Mouse (Mus musculus) MEL (cell line): ENCODE measurements around the gene Bet1l. TPM values are rescaled to one million over a fixed set of nuclear protein-coding genes. Genes with fewer than 3 reads are reported as not detected.

Source experiments
- DNase-seq: peaks from one replicate; pipeline ENCODE4 v3.0.0; 2011; ENCODE audit warnings: low read depth, low spot score
- H3K27ac ChIP-seq: 2 replicates; pipeline ENCODE4 v1.5.1; 2012; ENCODE audit warnings: low read depth, mild to moderate bottlenecking, control low read depth, low read length, moderate library complexity; ENCODE audit not compliant: control insufficient read depth
- H3K27me3 ChIP-seq, 2 experiments: fragments of 150-350 bp in 1 of 2; sonication (generic) in 1 of 2; 2 replicates each; pipeline ENCODE4 v1.6.1; 2012; ENCODE audit warnings: low read length in 2 of 2, mild to moderate bottlenecking in 2 of 2, improper control_type of control experiment in 1 of 2, moderate library complexity in 1 of 2; ENCODE audit not compliant: insufficient read depth in 2 of 2, control insufficient read depth in 1 of 2
- H3K36me3 ChIP-seq, 2 experiments: 2 replicates each; pipeline ENCODE4 v1.6.1; 2012 to 2014; ENCODE audit warnings: low read length in 2 of 2, improper control_type of control experiment in 1 of 2, inconsistent platforms in 1 of 2, mild to moderate bottlenecking in 1 of 2; ENCODE audit not compliant: insufficient read depth in 2 of 2, control insufficient read depth in 1 of 2
- H3K4me1 ChIP-seq, 2 experiments: fragments of 150-350 bp in 1 of 2; sonication (generic) in 1 of 2; 2 replicates each; pipeline ENCODE4 v1.6.1; 2012; ENCODE audit warnings: low read length in 2 of 2, improper control_type of control experiment in 1 of 2, mild to moderate bottlenecking in 1 of 2; ENCODE audit not compliant: insufficient read depth in 2 of 2, control insufficient read depth in 1 of 2
- H3K4me3 ChIP-seq, 2 experiments: fragments of 150-350 bp in 1 of 2; sonication (generic) in 1 of 2; 2 replicates each; pipeline ENCODE4 v1.5.1; 2012; ENCODE audit warnings: low read depth in 2 of 2, low read length in 2 of 2, mild to moderate bottlenecking in 2 of 2, moderate library complexity in 2 of 2, control low read depth in 1 of 2, improper control_type of control experiment in 1 of 2; ENCODE audit not compliant: control insufficient read depth in 1 of 2, insufficient read depth in 1 of 2
- H3K79me2 ChIP-seq: 2 replicates; pipeline ENCODE4 v1.6.1; 2012; ENCODE audit warnings: mild to moderate bottlenecking, low read length, moderate library complexity; ENCODE audit not compliant: control insufficient read depth, poor library complexity, insufficient read depth
- H3K9ac ChIP-seq: 2 replicates; pipeline ENCODE4 v1.6.1; 2012; ENCODE audit warnings: low read depth, mild to moderate bottlenecking, control low read depth, low read length, moderate library complexity; ENCODE audit not compliant: control insufficient read depth, poor library complexity, severe bottlenecking
- H3K9me3 ChIP-seq: fragments of 150-350 bp; sonication (generic); replicated peaks from 2 replicates; pipeline ENCODE4 v1.6.1; 2012; ENCODE audit warnings: mild to moderate bottlenecking, low read length, improper control_type of control experiment, moderate library complexity; ENCODE audit not compliant: insufficient read depth
- BHLHE40 ChIP-seq: IDR thresholded peaks from 2 replicates; pipeline ENCODE4 v1.6.1; 2012; ENCODE audit warnings: low read depth, mild to moderate bottlenecking, inconsistent platforms, low read length, improper control_type of control experiment, borderline replicate concordance
- CHD1 ChIP-seq: IDR thresholded peaks from 2 replicates; pipeline ENCODE4 v1.6.1; 2012; ENCODE audit warnings: low read depth, mild to moderate bottlenecking, inconsistent platforms, low read length, improper control_type of control experiment
- CHD2 ChIP-seq: IDR thresholded peaks from 2 replicates; pipeline ENCODE4 v1.6.1; 2011; ENCODE audit warnings: low read length, improper control_type of control experiment
- CTCF ChIP-seq, 3 experiments: IDR thresholded peaks in 2 of 3; conservative IDR thresholded peaks in 1 of 3; 2 replicates each; pipeline ENCODE4 v1.5.1; 2011 to 2012; ENCODE audit warnings: low read length in 3 of 3, low read depth in 2 of 3, mild to moderate bottlenecking in 2 of 3, improper control_type of control experiment in 1 of 3, inconsistent platforms in 1 of 3, mixed read lengths in 1 of 3, moderate library complexity in 1 of 3; ENCODE audit not compliant: control insufficient read depth in 1 of 3, insufficient read depth in 1 of 3, poor library complexity in 1 of 3, severe bottlenecking in 1 of 3
- ELF1 ChIP-seq: IDR thresholded peaks from 2 replicates; pipeline ENCODE4 v1.6.1; 2014; ENCODE audit warnings: low read depth, mild to moderate bottlenecking, inconsistent platforms, low read length, improper control_type of control experiment, moderate library complexity
- GATA1 ChIP-seq: IDR thresholded peaks from 2 replicates; pipeline ENCODE4 v1.6.1; 2011; ENCODE audit warnings: low read depth, low read length, improper control_type of control experiment
- MAFK ChIP-seq: IDR thresholded peaks from 2 replicates; pipeline ENCODE4 v1.6.1; 2011; ENCODE audit warnings: low read depth, mild to moderate bottlenecking, low read length, improper control_type of control experiment, borderline replicate concordance
- MAX ChIP-seq: IDR thresholded peaks from 2 replicates; pipeline ENCODE4 v1.6.1; 2011; ENCODE audit warnings: low read length, improper control_type of control experiment
- MEF2A ChIP-seq: IDR thresholded peaks from 2 replicates; pipeline ENCODE4 v1.6.1; 2014; ENCODE audit warnings: low read depth, mild to moderate bottlenecking, inconsistent platforms, low read length, improper control_type of control experiment; ENCODE audit not compliant: poor library complexity, insufficient replicate concordance, severe bottlenecking; ENCODE audit errors: extremely low read depth
- MXI1 ChIP-seq: IDR thresholded peaks from 2 replicates; pipeline ENCODE4 v1.6.1; 2011; ENCODE audit warnings: mild to moderate bottlenecking, low read depth, low read length, improper control_type of control experiment
- POLR2AphosphoS5 ChIP-seq: IDR thresholded peaks from 2 replicates; pipeline ENCODE4 v1.6.1; 2012; ENCODE audit warnings: low read depth, borderline replicate concordance, mild to moderate bottlenecking, inconsistent platforms, low read length, moderate library complexity, mixed read lengths
- RAD21 ChIP-seq: IDR thresholded peaks from 2 replicates; pipeline ENCODE4 v1.6.1; 2011; ENCODE audit warnings: mild to moderate bottlenecking, low read depth, low read length, improper control_type of control experiment
- RCOR1 ChIP-seq: IDR thresholded peaks from 2 replicates; pipeline ENCODE4 v1.6.1; 2012; ENCODE audit warnings: low read depth, mild to moderate bottlenecking, inconsistent platforms, low read length, improper control_type of control experiment
- SIN3A ChIP-seq: IDR thresholded peaks from 2 replicates; pipeline ENCODE4 v1.6.1; 2012; ENCODE audit warnings: low read length, improper control_type of control experiment, inconsistent platforms
- TAL1 ChIP-seq: IDR thresholded peaks from 2 replicates; pipeline ENCODE4 v1.6.1; 2012; ENCODE audit warnings: mild to moderate bottlenecking, inconsistent platforms, low read length, moderate library complexity, mixed read lengths
- TBP ChIP-seq: IDR thresholded peaks from 2 replicates; pipeline ENCODE4 v1.8.0; 2011; ENCODE audit warnings: low read depth, low read length, improper control_type of control experiment
- UBTF ChIP-seq: IDR thresholded peaks from 2 replicates; pipeline ENCODE4 v1.6.1; 2012; ENCODE audit warnings: low read depth, mild to moderate bottlenecking, inconsistent platforms, low read length, improper control_type of control experiment, moderate library complexity, borderline replicate concordance; ENCODE audit not compliant: insufficient read depth
- USF2 ChIP-seq, 2 experiments: IDR thresholded peaks; 2 replicates each; pipeline ENCODE4 v1.6.1; 2011 to 2012; ENCODE audit warnings: improper control_type of control experiment in 2 of 2, low read length in 2 of 2, borderline replicate concordance in 1 of 2, inconsistent platforms in 1 of 2, low read depth in 1 of 2, mild to moderate bottlenecking in 1 of 2; ENCODE audit not compliant: insufficient read depth in 1 of 2
- ZMIZ1 ChIP-seq: IDR thresholded peaks from 2 replicates; pipeline ENCODE4 v1.6.1; 2012; ENCODE audit warnings: low read depth, mild to moderate bottlenecking, inconsistent platforms, low read length, improper control_type of control experiment, moderate library complexity
- ZNF384 ChIP-seq: IDR thresholded peaks from 2 replicates; pipeline ENCODE4 v1.6.1; 2012; ENCODE audit warnings: low read depth, mild to moderate bottlenecking, inconsistent platforms, low read length, improper control_type of control experiment
- polyA plus RNA-seq, 2 experiments: library from polyadenylated mRNA; stranded (reverse) in 1 of 2; unstranded in 1 of 2; fragments of >175 nt in 1 of 2; fragments of >200 nt in 1 of 2; gene quantifications; 2 replicates each; pipeline versions ENCODE4 v1.2.1 to v1.2.4; 2012; ENCODE audit warnings: low replicate concordance in 2 of 2, low read depth in 1 of 2; ENCODE audit not compliant: insufficient read length in 2 of 2, insufficient read depth in 1 of 2, missing spikeins in 1 of 2
- total RNA-seq: library from RNA; depleted of rRNA; stranded (reverse); fragments of 300-350 nt; gene quantifications from 2 replicates; pipeline ENCODE4 v1.2.3, GENCODE M21; 2012

Bet1l gene
- total and polyA plus RNA-seq, 3 experiments: 16.0 to 26.2 TPM; not detected in 1

GRCm38 (mm10) chr7:140847755-140848580 is 9.4 kb downstream of the Bet1l start, which contains the start of gene Odf3:
Odf3 (plus strand) TSS chr7:140847805.
- Histone ChIP-seq H3K4me1 (no peaks in the 10 kb centered on the region), H3K9ac (no peak within 1 kb of the TSS), H3K27ac (no peak within 1 kb of the TSS), H3K79me2 (no peaks in the 10 kb centered on the region), H3K4me3 (no peak within 1 kb of the TSS), H3K9me3 (no peaks in the 10 kb centered on the region), H3K36me3 (no peaks in the 10 kb centered on the region), H3K27me3 (no peaks in the 10 kb centered on the region)
- no peak for DNase-seq
- TF ChIP-seq RCOR1: no peak
- TF ChIP-seq USF2 (IDR thresholded peaks at IDR 0.05; ENCODE audit: borderline replicate concordance in 1 of 2, insufficient read depth in 1 of 2, low read depth in 1 of 2, low read length in 2 of 2): no peak
- TF ChIP-seq ELF1: no peak
- TF ChIP-seq MAX: no peak
- no peak for TF ChIP-seq CHD2

GRCm38 (mm10) chr7:140846676-140847075 is 10.7 kb downstream of the Bet1l start:
- Histone ChIP-seq H3K36me3 (no peaks in the 10 kb centered on the region), H3K79me2 (no peaks in the 10 kb centered on the region), H3K4me3 (no peak overlapping the region), H3K27me3 (no peaks in the 10 kb centered on the region; a peak in 1 of 4 replicates), H3K4me1 (no peaks in the 10 kb centered on the region), H3K9ac (no peak overlapping the region), H3K27ac (no peak overlapping the region), H3K9me3 (no peaks in the 10 kb centered on the region)
- TF ChIP-seq TAL1 (no peak), MAFK (no peak), ZNF384 (no peak), USF2 (IDR thresholded peaks at IDR 0.05; ENCODE audit: borderline replicate concordance in 1 of 2, insufficient read depth in 1 of 2, low read depth in 1 of 2, low read length in 2 of 2) (no peak), MXI1 (no peak), CTCF (IDR thresholded peaks at IDR 0.05 in 2 of 3, conservative IDR thresholded peaks at IDR 0.05 in 1 of 3; ENCODE audit: control insufficient read depth in 1 of 3, insufficient read depth in 1 of 3, low read depth in 2 of 3, low read length in 3 of 3, poor library complexity in 1 of 3, severe bottlenecking in 1 of 3) (no peak), ZMIZ1 (no peak), CHD1 (no peak), MEF2A (no peak), RAD21 (no peak), BHLHE40 (no peak), ELF1 (no peak), TBP (no peak), UBTF (no peak), POLR2AphosphoS5 (no peak), SIN3A (no peak), GATA1 (no peak)
- DNase-seq: no peak
